Comparison of ENCODE assay signal across 24 mouse cellular contexts in the genomic region with DNA sequence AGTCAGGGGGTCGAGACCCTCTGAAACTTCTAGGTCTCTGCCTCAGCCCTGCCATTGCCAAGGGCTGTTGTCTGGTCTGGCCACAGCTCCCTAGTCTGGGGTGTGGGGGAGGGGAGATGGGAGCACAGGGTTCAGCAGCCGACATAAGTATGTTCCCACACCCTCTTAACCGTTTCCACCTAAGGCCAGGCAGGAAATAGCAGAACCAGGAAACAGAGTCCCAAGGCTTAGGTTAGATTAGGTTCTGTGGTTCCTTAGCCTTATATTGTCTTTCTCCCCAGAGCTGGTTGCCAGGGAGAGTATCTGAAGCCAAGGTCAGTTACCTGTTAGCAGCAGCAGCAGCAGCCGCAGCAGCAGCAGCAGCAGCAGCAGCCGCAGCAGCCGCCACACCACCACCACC.
DNase-seq lines count a peak whose midpoint lies in the region; ATAC-seq and TF ChIP-seq lines count a peak whose summit lies in the region.
"Had no signal": no experiment of that assay in that cellular context is flagged by ENCODE, and none has a peak within 500 bp of the region (broad histone marks: within the 10 kb centered on the region; RNA-seq: fewer than 3 reads in every experiment).

No protein-coding gene starts in this region.

- peaks cover 16% of the 10 kb centered on the region for H3K36me3 ChIP-seq in forebrain, embryonic 10.5 days (replicated peaks)
- H3K36me3 ChIP-seq in forebrain, postnatal 0 days (ENCODE audit: insufficient read depth) = peaks cover 20% of the 10 kb centered on the region
- H3K36me3 ChIP-seq in hindbrain, embryonic 10.5 days = peaks cover 33% of the 10 kb centered on the region
- peaks cover 27% of the 10 kb centered on the region for H3K36me3 ChIP-seq in hindbrain, embryonic 12.5 days
- H3K36me3 ChIP-seq in embryonic facial prominence, embryonic 10.5 days (replicated peaks) = peaks cover 14% of the 10 kb centered on the region
- peaks cover 15% of the 10 kb centered on the region for H3K36me3 ChIP-seq in midbrain, embryonic 10.5 days

- no peak for ATAC-seq in forebrain, postnatal 0 days
- ATAC-seq in hindbrain, embryonic 12.5 days (ENCODE audit: low FRiP score) = no peak
- ATAC-seq in megakaryocyte-erythroid progenitor cell, adult 5-6 weeks (replicated peaks; ENCODE audit: low FRiP score, low TSS enrichment, poor library complexity, severe bottlenecking) = peak; percentile 30; the same call in 1 of the 2 replicates
- no peak for ATAC-seq in erythroblast, adult 5-6 weeks (replicated peaks; ENCODE audit: low FRiP score, poor library complexity, severe bottlenecking)
- ATAC-seq: forebrain, embryonic 16.5 days; midbrain, embryonic 13.5 days; Patski had no signal

- 78% methylated on average over 6 of the region's 6 CpGs for WGBS in forebrain, embryonic 10.5 days
- 83% methylated on average over 4 of the region's 6 CpGs for WGBS in forebrain, postnatal 0 days
- WGBS in hindbrain, embryonic 10.5 days = 77% methylated on average over 6 of the region's 6 CpGs
- 68% methylated on average over 6 of the region's 6 CpGs for WGBS in hindbrain, embryonic 12.5 days
- 68% methylated on average over 6 of the region's 6 CpGs for WGBS in embryonic facial prominence, embryonic 10.5 days
- 84% methylated on average over 6 of the region's 6 CpGs for WGBS in midbrain, embryonic 10.5 days

- no peak overlapping the region for H3K4me2 ChIP-seq in forebrain, postnatal 0 days (ENCODE audit: low read depth)
- no peak overlapping the region for H3K4me2 ChIP-seq in hindbrain, embryonic 12.5 days (replicated peaks)
- H3K4me2 ChIP-seq: embryonic facial prominence, embryonic 15.5 days; hindbrain, embryonic 15.5 days; limb, embryonic 15.5 days; midbrain, embryonic 13.5 days had no signal

- H3K27ac ChIP-seq in forebrain, embryonic 10.5 days = 0 out of 2 replicates have a peak overlapping the region, but pooled peaks have one; percentile 26
- no peak overlapping the region for H3K27ac ChIP-seq in forebrain, postnatal 0 days (ENCODE audit: low read depth, low read length)
- H3K27ac ChIP-seq in hindbrain, embryonic 10.5 days = peak overlapping the region; percentile 17; the same call in 1 of the 2 replicates
- H3K27ac ChIP-seq in hindbrain, embryonic 12.5 days = no peak overlapping the region
- peak overlapping the region; percentile 61; the same call in 1 of the 2 replicates for H3K27ac ChIP-seq in embryonic facial prominence, embryonic 10.5 days (replicated peaks)
- H3K27ac ChIP-seq in midbrain, embryonic 10.5 days (replicated peaks) = no peak overlapping the region
- H3K27ac ChIP-seq: embryonic facial prominence, embryonic 15.5 days; heart, adult 2 months; hindbrain, embryonic 15.5 days; limb, embryonic 15.5 days; midbrain, embryonic 13.5 days had no signal

- no peak overlapping the region for H3K9ac ChIP-seq in forebrain, postnatal 0 days
- H3K9ac ChIP-seq in hindbrain, embryonic 12.5 days = no peak overlapping the region
- H3K9ac ChIP-seq: embryonic facial prominence, embryonic 15.5 days; hindbrain, embryonic 15.5 days; limb, embryonic 15.5 days; midbrain, embryonic 13.5 days had no signal

- TF ChIP-seq CTCF in forebrain, postnatal 0 days (IDR thresholded peaks at IDR 0.05; ENCODE audit: low read depth) = no peak

- peaks cover 77% of the 10 kb centered on the region for H3K27me3 ChIP-seq in forebrain, embryonic 10.5 days (ENCODE audit: poor library complexity, severe bottlenecking)
- no peaks in the 10 kb centered on the region for H3K27me3 ChIP-seq in forebrain, postnatal 0 days (ENCODE audit: insufficient read depth, low read length)
- H3K27me3 ChIP-seq in hindbrain, embryonic 10.5 days (ENCODE audit: insufficient read depth, poor library complexity, severe bottlenecking) = no peaks in the 10 kb centered on the region
- no peaks in the 10 kb centered on the region for H3K27me3 ChIP-seq in hindbrain, embryonic 12.5 days
- peaks cover 27% of the 10 kb centered on the region for H3K27me3 ChIP-seq in embryonic facial prominence, embryonic 10.5 days (replicated peaks; ENCODE audit: low read depth, poor library complexity, severe bottlenecking)
- H3K27me3 ChIP-seq in midbrain, embryonic 10.5 days (ENCODE audit: low read depth, poor library complexity, severe bottlenecking) = peaks cover 42% of the 10 kb centered on the region
- H3K27me3 ChIP-seq: embryonic facial prominence, embryonic 15.5 days; hindbrain, embryonic 15.5 days; limb, embryonic 15.5 days; midbrain, embryonic 13.5 days; Patski had no signal

- no peak overlapping the region for H3K4me3 ChIP-seq in forebrain, embryonic 10.5 days
- H3K4me3 ChIP-seq in forebrain, postnatal 0 days (ENCODE audit: low read depth, low read length) = no peak overlapping the region
- no peak overlapping the region for H3K4me3 ChIP-seq in hindbrain, embryonic 10.5 days
- no peak overlapping the region for H3K4me3 ChIP-seq in hindbrain, embryonic 12.5 days
- no peak overlapping the region for H3K4me3 ChIP-seq in embryonic facial prominence, embryonic 10.5 days
- no peak overlapping the region for H3K4me3 ChIP-seq in midbrain, embryonic 10.5 days
- H3K4me3 ChIP-seq: embryonic facial prominence, embryonic 15.5 days; heart, adult 2 months; hindbrain, embryonic 15.5 days; limb, embryonic 15.5 days; midbrain, embryonic 13.5 days had no signal

- H3K4me1 ChIP-seq in forebrain, embryonic 10.5 days = peaks cover 38% of the 10 kb centered on the region
- no peaks in the 10 kb centered on the region for H3K4me1 ChIP-seq in forebrain, postnatal 0 days (ENCODE audit: insufficient read depth)
- peaks cover 31% of the 10 kb centered on the region for H3K4me1 ChIP-seq in hindbrain, embryonic 10.5 days (replicated peaks)
- H3K4me1 ChIP-seq in hindbrain, embryonic 12.5 days = peaks cover 12% of the 10 kb centered on the region
- H3K4me1 ChIP-seq in embryonic facial prominence, embryonic 10.5 days = peaks cover 39% of the 10 kb centered on the region
- H3K4me1 ChIP-seq in midbrain, embryonic 10.5 days = peaks cover 31% of the 10 kb centered on the region
- H3K4me1 ChIP-seq: hindbrain, embryonic 15.5 days had no signal

- DNase-seq in forebrain, embryonic 10.5 days (ENCODE audit: extremely low spot score, low spot score) = no peak
- DNase-seq in forebrain, postnatal 0 days = no peak
- no peak for DNase-seq in hindbrain, embryonic 10.5 days (ENCODE audit: low spot score)
- no peak for DNase-seq in embryonic facial prominence, embryonic 10.5 days (ENCODE audit: low spot score)
- no peak for DNase-seq in midbrain, embryonic 10.5 days (ENCODE audit: low spot score)
- DNase-seq: cerebellum, adult 18-20 months; cerebellum, postnatal 14 days; gastrocnemius, postnatal 36 days; heart, adult 2 months; heart, postnatal 14 days; kidney, postnatal 25 days; layer of hippocampus, postnatal 36 days; lung, adult 18-20 months; lung, postnatal 10 days; right cerebral cortex, postnatal 14 days had no signal

- peaks cover 2% of the 10 kb centered on the region; the same call in 1 of the 2 replicates for H3K9me3 ChIP-seq in forebrain, embryonic 10.5 days
- H3K9me3 ChIP-seq in forebrain, postnatal 0 days (ENCODE audit: low read length) = no peaks in the 10 kb centered on the region
- no peaks in the 10 kb centered on the region for H3K9me3 ChIP-seq in hindbrain, embryonic 10.5 days
- H3K9me3 ChIP-seq in hindbrain, embryonic 12.5 days (replicated peaks) = no peaks in the 10 kb centered on the region
- no peaks in the 10 kb centered on the region for H3K9me3 ChIP-seq in embryonic facial prominence, embryonic 10.5 days
- H3K9me3 ChIP-seq in midbrain, embryonic 10.5 days (replicated peaks) = no peaks in the 10 kb centered on the region; the same call in 1 of the 2 replicates
- H3K9me3 ChIP-seq: embryonic facial prominence, embryonic 15.5 days; hindbrain, embryonic 15.5 days; limb, embryonic 15.5 days; midbrain, embryonic 13.5 days had no signal

Comparison
In these comparisons a context has a peak if more than half of its experiments do, and no peak if none do; other contexts are left out.
1. H3K27ac ChIP-seq: peak in forebrain, embryonic 10.5 days (single experiment), hindbrain, embryonic 10.5 days (single experiment) and embryonic facial prominence, embryonic 10.5 days (single experiment); none in forebrain, postnatal 0 days (single experiment), hindbrain, embryonic 12.5 days (single experiment) and midbrain, embryonic 10.5 days (single experiment).